Mouse (Mus musculus) right cerebral cortex, postnatal 36 days (tissue): ENCODE results near the gene Pgm2l1.
"Not testable (repeated sequence)": the region's sequence is repeated elsewhere in the genome, so short reads cannot be mapped to it uniquely, and the experiment has no call there.

Experiments used
- DNase-seq, 2 experiments: peaks; one replicate each; pipeline ENCODE4 v3.0.0; 2022; ENCODE audit warnings: low spot score in 2 of 2, mixed read lengths in 1 of 2

Gene Pgm2l1

DNA sequence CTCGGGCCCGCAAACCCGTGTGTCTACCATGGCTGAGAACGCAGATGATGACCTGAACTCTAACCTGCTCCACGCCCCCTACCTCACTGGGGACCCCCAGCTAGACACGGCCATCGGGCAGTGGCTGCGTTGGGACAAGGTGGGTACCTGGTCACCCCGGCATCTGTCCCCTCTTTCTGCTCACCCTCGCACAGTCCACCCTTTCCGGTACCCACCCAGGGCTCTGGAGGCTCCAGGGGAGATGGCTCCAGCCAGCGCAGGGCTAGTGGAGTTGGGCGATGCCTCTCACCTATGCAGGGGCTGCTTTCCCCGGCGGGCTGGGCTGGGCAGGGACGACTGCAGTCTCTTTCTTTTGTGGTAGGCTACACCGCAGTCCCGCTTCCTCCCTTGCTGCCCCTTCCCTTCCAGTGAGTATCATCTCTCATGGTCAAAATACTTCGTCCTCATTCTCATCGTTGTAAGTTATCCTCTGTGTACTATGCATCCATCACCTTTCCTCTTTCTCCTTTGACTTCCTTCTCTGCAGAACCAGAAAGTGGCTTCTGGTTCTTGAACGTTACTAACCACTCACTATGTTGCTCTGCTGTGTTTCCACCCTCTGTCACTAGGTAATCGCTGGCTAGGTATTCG lies 817 bp downstream of the Pgm2l1 start:
- no peak for DNase-seq

DNA sequence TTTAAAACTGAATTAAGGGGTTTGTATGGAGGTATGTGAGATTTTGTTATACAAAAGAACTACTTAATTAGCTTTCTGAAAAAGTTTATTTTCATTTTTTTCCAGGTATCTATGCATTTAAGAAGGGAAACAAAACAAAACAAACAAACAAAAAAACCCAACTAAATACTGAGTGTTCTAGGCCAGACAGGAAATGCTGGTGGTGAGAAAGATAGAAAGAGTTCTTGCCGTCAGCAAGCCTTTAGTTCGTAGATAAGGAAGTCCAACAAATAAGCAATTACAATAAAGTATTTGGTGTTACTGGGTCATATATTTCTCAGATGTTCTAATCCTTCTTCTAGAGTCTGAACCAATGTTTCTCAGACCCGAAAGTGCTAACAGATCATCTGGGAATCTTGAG lies 1.8 kb downstream of the Pgm2l1 start:
- DNase-seq, result no peak

DNA sequence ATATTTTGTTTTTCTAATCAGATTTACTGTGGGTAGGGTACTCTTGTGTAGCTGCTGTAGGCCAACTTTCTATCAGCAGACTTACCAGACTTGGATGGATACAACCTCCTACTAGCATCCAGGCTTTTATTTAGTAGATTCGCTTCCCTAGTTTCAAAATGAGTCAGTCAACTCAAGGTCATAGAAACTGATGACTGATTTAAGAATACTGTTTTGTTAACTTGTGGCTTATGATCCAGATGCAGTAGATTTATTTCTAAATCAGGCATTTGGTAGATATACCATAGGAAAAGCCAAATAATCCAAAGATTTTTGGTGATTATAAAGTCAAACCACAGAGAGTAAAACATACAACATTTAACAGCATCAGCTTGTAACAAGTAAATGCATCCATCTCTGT lies 3.5 kb downstream of the Pgm2l1 start:
- DNase-seq, result no peak

DNA sequence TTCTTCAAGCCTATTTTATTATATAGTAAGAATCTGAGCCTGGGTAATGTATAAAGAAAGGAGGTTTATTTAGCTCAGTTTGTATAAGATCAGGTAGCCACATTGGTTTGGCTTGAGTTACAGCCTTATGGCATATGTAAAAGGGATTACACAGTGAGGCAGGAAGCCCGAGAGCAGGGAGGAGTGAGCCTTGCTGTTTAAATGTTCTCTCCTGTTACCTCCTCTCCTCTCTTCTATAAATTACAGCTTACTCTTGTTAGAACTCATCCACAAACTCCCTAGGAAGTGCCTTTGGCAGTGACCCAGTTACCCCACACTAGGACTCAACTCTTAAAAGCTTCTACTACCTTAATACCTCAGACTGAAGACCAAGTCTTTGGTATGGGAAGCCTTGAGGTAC lies 4.5 kb downstream of the Pgm2l1 start:
- DNase-seq, result no peak

DNA sequence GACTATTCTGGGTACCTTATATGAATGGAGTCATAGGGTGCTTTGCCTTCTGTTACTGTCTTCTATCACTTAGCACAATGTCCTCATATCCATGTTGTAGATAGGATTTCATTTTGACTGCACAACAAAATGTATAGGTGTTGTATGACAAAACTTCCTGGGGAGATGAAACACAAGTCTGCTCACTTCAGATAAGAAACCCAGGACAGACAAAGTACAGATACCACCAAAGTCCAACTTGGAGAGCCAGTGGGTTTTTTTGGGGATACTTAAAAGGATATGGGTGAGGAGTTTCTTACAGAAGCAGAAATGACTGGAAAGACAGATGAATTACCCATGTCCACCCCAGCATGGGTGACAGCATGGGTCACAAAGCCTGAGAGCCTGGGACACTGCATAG lies 6.5 kb downstream of the Pgm2l1 start:
- no peak for DNase-seq

DNA sequence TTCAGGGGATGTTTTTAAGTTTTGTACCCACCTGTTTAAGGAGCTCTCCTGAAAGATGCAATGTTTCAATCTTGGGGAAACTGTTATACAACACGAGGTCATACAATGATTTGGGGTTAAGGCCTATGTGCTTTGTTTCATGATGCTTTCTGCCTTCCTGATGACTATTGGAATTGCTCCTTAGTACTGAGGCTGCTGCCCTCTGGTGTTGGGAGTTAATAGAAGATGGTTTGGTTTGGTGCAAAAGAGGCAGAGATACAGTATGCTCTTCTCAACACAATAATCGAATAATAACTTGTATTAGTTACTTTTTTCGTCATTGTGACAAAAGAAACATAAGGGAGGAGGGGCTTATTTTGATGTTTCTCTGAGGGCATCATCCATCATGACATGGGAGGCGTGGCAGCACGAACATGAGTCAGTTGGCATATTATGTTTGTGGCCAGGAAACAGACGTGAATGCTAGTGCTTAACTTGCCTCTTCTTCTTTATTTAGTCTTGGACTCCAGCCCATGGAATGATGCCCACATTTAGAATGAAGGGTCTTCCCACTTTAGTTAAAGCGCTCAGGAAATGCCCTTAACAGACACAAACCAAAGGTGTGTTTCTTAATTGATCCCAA lies 7.2 kb downstream of the Pgm2l1 start:
- no peak for DNase-seq

DNA sequence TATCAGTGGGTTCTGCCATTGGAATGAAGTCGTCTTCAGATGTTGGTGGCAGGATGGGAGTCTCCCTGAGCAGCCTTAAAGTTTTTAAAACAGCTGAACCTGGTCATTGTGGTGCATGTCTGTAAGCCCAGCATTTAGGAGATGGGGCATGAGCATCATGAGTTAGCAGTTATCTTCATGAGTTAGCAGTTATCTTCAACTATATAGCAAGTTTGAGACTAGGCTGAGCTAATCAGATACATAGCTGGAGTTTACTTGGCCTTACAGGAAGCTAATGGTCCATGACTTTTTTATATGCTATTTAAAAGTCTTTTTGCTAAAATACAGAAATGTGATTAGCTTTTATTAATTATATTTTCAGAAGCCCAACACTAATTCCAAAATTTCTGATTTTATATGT lies 11.1 kb downstream of the Pgm2l1 start:
- no peak for DNase-seq

DNA sequence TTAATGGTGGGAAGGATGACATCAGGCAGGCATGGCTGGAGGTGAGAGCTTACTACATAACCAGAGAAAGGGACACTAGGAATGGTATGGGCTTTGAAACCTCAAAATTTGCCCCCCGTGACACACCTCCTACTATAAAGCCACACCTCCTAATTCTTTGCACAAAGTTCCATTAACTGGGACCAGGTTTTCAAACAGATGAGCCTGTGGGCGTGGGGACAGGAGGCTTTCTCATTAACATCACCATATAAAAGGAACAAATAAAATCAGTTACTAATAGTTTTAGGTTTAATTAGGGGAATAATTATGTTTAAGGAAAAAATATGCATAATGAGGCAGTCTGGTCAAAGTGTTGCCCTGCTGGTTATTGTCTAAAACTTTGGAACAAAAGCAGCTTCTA lies 13.4 kb downstream of the Pgm2l1 start:
- DNase-seq, result no peak

DNA sequence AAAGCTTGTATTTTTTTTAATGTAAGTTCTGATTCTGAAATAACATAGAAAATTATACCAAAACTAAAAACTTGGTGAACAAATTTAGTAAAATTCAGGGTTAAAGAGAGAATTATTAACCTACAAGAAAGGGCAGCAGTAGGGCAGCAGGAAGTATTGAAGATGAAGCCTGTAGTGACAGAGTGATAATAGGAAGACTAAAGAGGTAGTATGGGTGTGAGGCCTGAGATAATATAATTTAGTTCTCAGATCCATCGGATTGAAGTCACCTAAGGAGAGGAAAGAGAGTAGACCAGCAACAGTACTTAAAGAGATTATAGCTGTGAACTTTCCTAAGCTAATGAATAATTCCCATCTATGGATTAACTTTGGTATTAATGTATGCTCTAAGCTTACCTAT lies 15.8 kb downstream of the Pgm2l1 start:
- no peak for DNase-seq

DNA sequence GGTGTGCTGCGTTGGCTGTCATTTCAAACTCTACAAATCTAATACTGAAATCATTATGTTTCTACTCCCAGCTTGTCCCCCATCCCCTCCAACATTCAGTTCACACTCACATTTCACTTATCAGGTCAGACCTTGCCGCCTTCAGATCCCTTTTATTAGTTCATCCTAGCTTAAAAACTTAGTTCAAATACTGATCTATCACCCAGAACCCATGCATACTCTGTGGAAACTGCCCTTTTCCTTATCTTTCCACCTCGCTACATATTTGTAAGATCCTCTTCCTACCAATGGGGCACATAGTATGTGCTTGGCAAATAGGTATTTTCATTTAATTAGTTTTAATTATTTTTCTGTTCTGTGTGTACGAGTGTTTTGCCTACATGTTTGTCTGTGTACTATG lies 17.0 kb downstream of the Pgm2l1 start:
- DNase-seq, result no peak

DNA sequence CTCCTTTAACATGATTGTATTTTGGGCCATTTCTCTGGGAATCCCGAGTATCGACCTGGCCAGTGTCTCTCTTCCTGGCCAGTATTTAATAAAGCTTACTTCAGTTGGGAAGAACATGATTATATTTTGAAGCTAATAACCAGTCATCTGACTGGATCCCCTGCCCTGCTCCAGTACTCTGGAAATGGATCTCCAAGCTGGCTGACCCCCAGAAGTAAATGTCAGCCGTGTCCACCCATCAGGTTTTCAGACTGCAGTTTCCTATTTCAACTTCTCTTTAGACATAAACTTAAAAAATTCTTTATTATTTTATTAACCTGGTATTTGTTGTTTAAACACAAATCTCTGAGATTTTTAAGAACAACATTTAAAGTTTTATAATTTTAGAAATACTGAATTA lies 18.0 kb downstream of the Pgm2l1 start:
- no peak for DNase-seq

DNA sequence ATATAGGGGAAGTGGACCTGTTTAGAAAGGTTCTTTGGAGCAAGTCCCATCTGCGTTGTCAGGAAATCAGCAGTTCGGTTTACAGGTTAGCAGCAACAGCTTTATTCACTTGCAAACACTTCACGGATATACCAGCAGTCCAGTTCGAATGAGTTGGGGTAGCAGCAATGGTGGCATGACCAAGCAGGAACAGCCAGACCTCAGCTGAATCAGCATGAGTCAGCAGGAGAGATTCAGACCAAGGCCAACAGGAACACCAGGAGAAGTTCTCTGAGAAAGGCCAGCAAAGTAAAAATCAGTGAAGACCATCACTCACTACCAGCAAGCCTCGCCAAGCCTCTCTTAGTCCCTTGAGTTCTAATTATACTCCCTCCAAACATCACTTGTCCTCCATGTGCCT lies 23.5 kb downstream of the Pgm2l1 start:
- DNase-seq, result no peak

DNA sequence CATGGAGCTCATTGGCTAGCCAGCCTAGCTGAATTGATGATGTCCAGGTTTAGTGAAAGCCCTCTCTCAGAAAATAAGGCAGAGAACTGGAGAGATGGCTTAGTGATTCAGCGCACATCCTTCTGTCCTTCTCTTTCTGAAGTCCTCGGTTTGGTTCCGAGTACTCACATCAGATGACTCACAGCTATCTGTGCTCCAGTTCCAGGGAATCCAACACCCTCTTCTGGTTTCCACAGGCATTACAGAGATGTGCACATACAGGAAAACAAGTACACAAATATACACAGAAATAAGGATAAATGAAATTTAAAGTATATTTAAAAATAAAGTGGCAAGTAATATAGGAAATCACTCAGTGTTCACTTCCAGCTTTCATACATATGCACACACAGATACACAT lies 35.2 kb downstream of the Pgm2l1 start:
- no peak for DNase-seq

DNA sequence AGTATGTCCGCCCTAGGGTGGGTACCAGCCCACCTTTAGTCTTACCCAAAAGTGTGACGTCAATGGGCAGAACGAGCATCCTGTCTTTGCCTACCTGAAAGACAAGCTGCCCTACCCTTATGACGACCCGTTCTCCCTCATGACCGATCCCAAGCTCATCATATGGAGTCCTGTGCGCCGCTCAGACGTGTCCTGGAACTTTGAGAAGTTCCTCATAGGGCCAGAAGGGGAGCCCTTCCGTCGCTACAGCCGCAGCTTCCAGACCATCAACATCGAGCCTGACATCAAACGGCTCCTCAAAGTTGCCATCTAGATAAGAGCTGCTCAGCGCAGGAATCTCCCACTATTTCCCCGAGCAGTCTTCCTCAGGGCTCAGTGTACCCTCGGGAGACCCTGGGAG lies 37.7 kb downstream of the Pgm2l1 start:
- DNase-seq, result not testable (repeated sequence)

DNA sequence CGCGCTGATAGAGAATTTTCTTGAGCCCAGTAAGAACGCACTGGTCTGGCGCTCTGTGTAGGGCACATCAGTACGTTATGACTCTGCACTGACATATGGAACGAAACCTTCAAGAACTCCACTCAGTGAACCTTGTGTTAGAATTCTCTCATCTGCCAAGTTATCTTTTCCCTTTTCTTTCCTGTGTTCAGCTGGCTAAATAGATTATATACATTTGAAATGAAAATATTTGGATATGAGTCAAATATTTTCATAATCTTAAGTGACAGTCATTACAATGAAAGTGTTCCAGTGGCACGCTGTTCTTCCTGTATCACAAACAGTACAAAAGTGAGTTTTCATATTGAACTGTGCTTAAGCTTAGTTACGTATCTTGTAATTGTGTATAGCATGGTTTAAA lies 45.2 kb downstream of the Pgm2l1 start:
- no peak for DNase-seq

DNA sequence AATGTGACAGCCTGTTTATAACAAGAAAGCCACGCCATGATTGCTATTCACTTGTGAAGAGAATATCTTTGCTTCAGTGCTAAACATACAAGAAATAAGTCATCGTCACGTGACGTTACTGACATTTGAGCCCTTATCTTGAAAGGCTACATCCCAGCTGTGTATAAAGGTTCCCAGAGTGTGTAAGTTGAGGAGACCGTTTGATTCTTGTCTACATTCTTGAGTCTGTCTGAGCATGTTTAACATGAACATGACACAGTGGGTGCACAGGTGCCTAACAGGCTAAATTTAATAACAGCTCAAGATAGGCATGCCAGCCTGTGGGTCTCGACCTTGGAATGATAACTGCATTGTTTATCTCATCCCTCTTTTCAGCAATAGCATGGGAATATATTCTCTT lies 47.3 kb downstream of the Pgm2l1 start:
- DNase-seq, result no peak

DNA sequence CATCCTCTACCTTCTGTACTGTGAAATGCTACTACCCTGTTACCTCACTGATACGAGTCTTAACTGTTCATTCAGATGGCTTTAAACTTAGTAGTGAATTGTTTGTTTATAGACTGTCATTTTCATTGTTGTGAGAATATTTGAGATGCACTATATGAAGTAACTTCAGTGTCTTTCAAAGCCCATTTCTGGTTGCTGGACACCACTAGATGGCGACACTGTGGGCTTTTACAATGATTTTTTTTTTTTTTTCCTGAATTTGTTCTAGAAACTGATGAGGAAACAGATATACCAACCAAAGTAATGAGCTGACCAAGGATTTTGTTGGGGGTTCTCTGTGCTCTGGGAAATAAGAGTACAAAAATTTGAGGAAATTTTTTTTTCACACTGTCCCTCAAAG lies 49.2 kb downstream of the Pgm2l1 start:
- DNase-seq, result no peak

DNA sequence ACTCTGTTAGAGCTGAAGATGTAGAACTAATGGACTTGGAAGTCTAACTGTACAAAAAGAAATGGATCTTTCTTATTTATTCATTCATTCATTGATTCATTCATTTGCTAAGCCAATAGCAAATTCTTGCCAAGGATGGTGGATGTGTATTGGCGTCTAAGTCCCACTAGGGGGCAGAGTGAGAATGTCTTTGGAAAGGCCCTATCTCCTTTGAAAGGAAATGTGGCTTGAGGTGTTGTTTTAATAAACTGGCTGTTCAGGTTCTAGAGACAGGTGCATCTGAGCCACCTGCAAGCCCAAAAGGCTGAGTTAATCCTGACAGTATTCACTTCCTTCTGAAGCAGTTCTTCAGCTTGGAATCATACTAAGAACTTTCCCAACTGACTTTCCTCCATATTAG lies 52.6 kb downstream of the Pgm2l1 start:
- no peak for DNase-seq

DNA sequence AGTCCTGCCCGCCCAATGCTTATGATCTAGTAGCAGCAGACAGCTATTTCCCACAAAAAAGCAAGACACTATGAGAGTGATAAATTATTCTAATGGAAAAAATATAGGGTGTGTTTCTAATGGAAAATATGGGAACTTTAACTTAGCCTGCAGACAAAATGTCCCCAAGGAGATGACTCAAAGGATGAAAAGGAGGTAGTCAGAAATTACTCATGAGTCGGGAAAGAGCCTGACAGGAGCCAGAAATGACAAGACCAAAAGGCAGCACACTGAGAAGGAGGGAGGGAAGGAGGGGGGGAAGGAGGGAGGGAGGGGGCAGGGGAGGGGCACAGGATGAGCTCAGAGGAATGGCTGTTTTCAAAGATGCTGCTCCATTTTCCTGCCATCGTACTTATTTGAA lies 54.4 kb downstream of the Pgm2l1 start:
- no peak for DNase-seq

DNA sequence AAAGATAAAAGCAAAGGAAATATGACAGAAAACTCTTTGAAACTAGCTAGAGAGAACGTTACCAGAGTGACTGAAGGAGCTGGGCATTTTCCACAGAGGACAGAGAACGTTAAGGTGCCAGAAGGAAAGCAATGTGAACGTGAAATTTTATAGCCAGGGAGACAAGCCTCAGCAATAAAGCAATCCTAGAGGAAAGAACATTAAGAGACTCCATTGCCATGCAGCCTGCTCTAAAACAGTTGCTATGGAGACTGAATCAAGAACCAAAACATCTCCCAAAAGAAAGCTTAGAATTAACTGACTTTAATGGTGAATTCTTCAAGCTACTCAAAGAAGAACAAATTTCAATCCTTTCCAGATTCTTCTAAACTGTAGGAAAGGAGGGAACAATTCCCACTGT lies 56.1 kb downstream of the Pgm2l1 start:
- DNase-seq, result no peak

DNA sequence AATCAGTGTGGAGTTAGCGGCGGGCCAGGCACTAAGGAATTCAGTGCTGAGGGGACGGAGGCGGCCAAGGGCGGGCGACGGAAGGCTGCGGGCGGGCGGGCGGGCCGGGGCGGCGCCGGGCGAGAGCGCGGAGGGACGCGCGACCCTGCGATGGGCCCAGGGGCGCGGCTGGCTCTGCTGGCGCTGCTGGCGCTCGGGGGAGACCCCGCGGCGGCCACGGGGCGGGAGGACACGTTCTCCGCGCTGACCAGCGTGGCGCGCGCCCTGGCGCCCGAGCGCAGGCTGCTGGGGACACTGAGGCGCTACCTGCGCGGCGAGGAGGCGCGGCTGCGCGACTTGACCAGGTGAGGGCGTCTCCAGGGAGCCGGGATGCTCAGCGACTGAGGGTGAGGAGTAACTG lies 58.2 kb downstream of the Pgm2l1 start, which contains the start of gene P4ha3:
Gene P4ha3 (plus strand): TSS at position 138 of the 400 bp plus-strand sequence.
- no peak for DNase-seq

DNA sequence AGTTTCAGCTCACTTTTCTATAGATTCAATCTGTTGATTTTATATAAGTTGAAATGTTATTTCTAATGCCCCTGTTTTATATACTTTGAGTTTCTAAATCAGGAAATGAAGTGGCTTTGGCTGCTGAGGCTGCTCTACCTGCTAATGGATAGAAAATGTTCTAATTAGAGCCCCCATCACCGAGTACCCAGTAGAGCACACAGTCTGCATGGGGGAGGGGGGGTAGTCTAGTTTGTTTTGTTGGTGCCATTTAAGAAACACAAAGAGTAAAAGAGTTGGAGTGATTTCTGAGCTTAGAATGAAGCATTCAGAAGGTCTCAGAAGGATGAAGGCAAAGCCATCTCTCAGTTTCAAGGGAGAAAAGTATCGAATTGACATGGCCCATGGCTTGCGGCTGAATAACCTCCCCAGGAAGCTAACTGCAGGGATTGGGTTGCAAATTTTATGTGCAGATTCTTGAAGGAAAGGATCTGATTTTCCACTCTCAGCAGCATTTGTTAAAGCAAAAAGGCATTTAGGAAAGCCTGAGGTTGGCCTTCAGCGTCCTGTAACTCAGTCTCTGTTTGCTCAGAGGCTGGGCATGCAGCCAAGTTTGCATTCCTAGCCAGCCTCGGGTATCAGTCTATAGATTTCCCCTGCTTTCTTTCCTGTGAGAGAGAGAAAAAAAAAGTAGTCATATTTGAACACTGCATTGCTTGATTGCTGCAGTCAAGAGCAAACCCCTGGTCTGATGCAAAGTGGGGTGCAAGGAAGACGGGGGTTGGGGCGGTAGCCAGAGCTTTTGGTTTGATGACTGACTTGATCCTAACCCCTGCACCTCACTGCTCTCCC lies 60.8 kb downstream of the Pgm2l1 start:
- no peak for DNase-seq

DNA sequence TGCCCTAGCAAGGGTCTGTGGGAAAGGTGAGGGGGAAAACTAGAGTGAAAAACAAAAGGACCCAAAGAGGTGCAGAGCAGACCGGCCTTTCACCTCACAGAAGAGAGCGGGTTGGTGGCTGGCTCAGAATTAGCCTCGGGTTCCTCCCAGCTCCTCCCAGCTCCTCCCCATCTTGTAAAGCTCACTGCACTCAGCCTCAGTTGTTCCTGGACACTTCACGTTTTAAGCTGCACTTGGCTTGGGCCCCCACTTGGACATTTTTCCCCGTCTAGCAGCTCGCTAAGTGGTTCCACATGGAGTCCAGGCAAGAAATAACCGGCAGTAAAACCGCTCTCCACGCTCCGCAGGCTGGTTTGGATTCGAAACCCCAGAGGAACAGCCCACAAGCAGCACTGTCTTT lies 61.4 kb downstream of the Pgm2l1 start:
- DNase-seq, result no peak
